Mouse (Mus musculus): ENCODE data around the gene Cyfip2. TPM values are rescaled to one million over a fixed set of nuclear protein-coding genes. Genes with fewer than 3 reads are reported as not detected.

The Cyfip2 gene
- polyA plus RNA-seq (2015; fragmentation: Nextera tagmentation; extraction: Ambion mirVana): 8.6 and 9.9 TPM in 2 replicates

GRCm38 (mm10) chr11:46312523-46313035 is at the start of gene Cyfip2:
TSS of gene Cyfip2 (minus strand) at chr11:46312859.
- Histone ChIP-seq H3K9me3 (ENCODE audit: control insufficient read depth, low read length) (no peaks in the 10 kb centered on the region), H3K36me3 (ENCODE audit: control insufficient read depth, insufficient read depth, low read length) (no peaks in the 10 kb centered on the region), H3K4me2 (ENCODE audit: low read depth, low read length) (peak within 1 kb of the TSS; percentile 99), H3K27ac (ENCODE audit: low read length) (0 out of 2 replicates have a peak within 1 kb of the TSS, but pooled peaks have one; percentile 20), H3K4me3 (ENCODE audit: low read length) (peak within 1 kb of the TSS; percentile 77), H3K4me1 (replicated peaks; ENCODE audit: control insufficient read depth, insufficient read depth, low read length) (peaks cover 17% of the 10 kb centered on the region; the same call in 1 of the 2 replicates), H3K27me3 (ENCODE audit: control insufficient read depth, insufficient read depth, low read depth, low read length) (peaks cover 8% of the 10 kb centered on the region; the same call in 1 of the 2 replicates), H3K9ac (ENCODE audit: low read length) (peak within 1 kb of the TSS; percentile 77)
- peak; percentile 5; the same call in 1 of the 2 replicates for ATAC-seq (ENCODE audit: low read depth)
- 4% methylated on average over 14 of the region's 14 CpGs for WGBS

DNA sequence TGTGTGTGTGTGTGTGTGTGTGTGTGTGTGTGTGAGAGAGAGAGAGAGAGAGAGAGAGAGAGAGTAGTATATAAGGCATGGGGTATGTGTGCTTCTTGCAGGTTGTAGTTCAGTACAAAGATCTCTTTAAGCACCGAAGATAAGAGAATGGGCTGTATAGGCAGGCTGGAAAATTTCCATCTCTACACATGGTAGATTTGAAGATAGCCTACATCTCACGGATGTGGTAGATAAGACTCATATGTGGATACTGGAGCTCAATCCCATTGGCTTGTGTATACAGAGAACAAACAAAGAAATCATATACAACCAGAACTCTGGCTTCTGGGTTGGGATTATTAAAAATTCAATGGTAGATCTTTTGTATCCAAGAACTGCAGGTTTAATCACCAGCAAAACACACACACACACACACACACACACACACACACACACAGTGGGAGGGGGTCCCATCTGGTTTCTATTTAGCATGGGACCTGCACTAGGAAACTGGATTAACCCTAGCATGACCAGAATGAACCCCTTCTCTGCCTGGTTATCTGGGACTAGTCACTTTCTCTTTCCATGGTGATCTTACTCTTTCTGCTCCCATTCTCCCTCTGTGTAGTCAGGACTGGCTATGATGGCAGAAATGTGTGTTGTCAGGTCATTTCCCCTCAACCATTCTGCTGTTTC is 48.5 kb upstream of the Cyfip2 start:
- H3K36me3 ChIP-seq (ENCODE audit: control insufficient read depth, insufficient read depth, low read length): no peaks in the 10 kb centered on the region
- no peaks in the 10 kb centered on the region for H3K9me3 ChIP-seq (ENCODE audit: control insufficient read depth, low read length)
- WGBS: 76% methylated on average over 2 of the region's 2 CpGs
- no peaks in the 10 kb centered on the region for H3K27me3 ChIP-seq (ENCODE audit: control insufficient read depth, insufficient read depth, low read depth, low read length)
- no peaks in the 10 kb centered on the region for H3K4me1 ChIP-seq (replicated peaks; ENCODE audit: control insufficient read depth, insufficient read depth, low read length)
- no peak overlapping the region for H3K27ac ChIP-seq (ENCODE audit: low read length)
- no peak overlapping the region for H3K9ac ChIP-seq (ENCODE audit: low read length)
- H3K4me2 ChIP-seq (ENCODE audit: low read depth, low read length): no peak overlapping the region
- no peak overlapping the region for H3K4me3 ChIP-seq (ENCODE audit: low read length)
- no peak for ATAC-seq (ENCODE audit: low read depth)

DNA sequence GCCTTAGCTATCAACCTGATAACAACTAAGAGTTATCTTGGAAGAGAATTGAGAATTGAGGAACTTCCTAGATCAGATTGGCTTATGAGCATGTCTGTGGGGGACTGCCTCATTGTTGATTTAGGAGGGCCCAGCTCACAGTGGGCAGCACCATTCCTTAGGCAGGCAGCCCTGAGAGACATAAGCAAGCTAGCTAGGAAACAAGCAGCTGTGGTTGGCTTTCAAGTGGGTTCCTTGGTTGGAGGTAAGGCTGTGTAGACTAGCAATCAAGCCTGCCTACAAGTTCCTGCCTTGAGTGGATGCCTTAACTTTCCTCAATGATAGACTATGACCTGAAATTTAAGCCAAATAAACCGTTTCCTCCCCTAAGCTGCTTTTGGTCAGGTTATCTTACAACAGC is 45.7 kb upstream of the Cyfip2 start:
- Histone ChIP-seq H3K27ac (ENCODE audit: low read length) (no peak overlapping the region), H3K9me3 (ENCODE audit: control insufficient read depth, low read length) (no peaks in the 10 kb centered on the region), H3K4me2 (ENCODE audit: low read depth, low read length) (no peak overlapping the region), H3K4me3 (ENCODE audit: low read length) (no peak overlapping the region), H3K36me3 (ENCODE audit: control insufficient read depth, insufficient read depth, low read length) (no peaks in the 10 kb centered on the region), H3K9ac (ENCODE audit: low read length) (no peak overlapping the region), H3K27me3 (ENCODE audit: control insufficient read depth, insufficient read depth, low read depth, low read length) (no peaks in the 10 kb centered on the region), H3K4me1 (replicated peaks; ENCODE audit: control insufficient read depth, insufficient read depth, low read length) (no peaks in the 10 kb centered on the region)
- WGBS: 59% methylated on average over 1 of the region's 1 CpGs
- no peak for ATAC-seq (ENCODE audit: low read depth)

DNA sequence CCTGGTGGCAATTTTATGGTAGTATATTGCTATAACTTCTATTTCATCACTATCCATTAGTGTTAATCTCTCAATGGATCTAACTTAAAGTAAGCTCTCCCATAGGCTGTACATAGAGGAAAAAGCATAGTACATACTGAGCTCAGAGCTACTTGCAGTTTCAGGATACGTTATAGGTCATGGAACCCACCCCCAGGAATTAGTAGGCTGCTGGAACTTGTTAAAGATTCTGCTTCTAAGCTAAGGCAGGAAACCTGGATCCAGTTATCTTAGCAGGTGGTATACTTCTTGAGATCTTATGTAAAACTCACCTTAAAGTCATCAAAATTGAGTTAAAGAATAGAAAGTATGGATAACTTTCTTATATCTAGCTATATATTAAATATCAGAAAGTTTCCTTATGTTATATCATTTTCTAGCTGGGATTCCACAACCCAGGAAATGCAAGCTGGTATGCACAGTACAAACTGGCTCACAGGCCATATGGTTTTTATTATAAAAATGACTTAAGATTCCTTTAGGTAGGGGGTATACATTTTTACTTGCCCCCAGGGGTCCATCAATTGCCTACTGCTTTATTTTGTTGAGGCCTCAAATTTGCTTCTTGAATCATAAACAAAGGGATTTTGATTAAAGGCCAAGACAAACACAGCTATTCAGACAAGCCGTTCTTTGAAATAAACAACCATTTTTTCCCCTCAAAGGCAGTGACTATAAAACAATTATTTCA is 37.2 kb upstream of the Cyfip2 start:
- H3K9ac ChIP-seq (ENCODE audit: low read length): no peak overlapping the region
- no peaks in the 10 kb centered on the region for H3K4me1 ChIP-seq (replicated peaks; ENCODE audit: control insufficient read depth, insufficient read depth, low read length)
- no peak overlapping the region for H3K4me2 ChIP-seq (ENCODE audit: low read depth, low read length)
- no peak for ATAC-seq (ENCODE audit: low read depth)
- H3K36me3 ChIP-seq (ENCODE audit: control insufficient read depth, insufficient read depth, low read length): no peaks in the 10 kb centered on the region
- WGBS: 39% methylated on average over 2 of the region's 2 CpGs
- no peak overlapping the region for H3K4me3 ChIP-seq (ENCODE audit: low read length)
- no peak overlapping the region for H3K27ac ChIP-seq (ENCODE audit: low read length)
- no peaks in the 10 kb centered on the region for H3K9me3 ChIP-seq (ENCODE audit: control insufficient read depth, low read length)
- no peaks in the 10 kb centered on the region for H3K27me3 ChIP-seq (ENCODE audit: control insufficient read depth, insufficient read depth, low read depth, low read length)

DNA sequence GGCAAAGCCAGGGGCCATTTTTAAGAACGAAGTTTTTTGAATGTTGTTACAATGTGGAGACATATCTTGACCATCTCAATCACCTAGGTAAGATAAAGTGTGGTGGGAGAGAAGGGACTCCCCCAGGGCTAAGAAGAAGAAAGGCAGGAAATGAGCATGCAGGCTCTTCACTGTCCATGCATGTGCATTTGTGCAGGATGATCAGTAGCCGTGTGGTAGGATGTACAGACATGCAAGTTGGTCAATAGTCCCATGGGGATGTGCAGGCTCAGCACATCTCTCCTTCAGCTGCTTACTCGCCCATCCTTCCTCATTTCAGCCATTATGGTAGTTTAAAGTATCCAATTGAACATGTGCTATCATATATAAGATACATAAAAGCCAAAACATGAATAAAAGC is 35.8 kb upstream of the Cyfip2 start:
- Histone ChIP-seq H3K9me3 (ENCODE audit: control insufficient read depth, low read length) (no peaks in the 10 kb centered on the region), H3K9ac (ENCODE audit: low read length) (no peak overlapping the region), H3K36me3 (ENCODE audit: control insufficient read depth, insufficient read depth, low read length) (no peaks in the 10 kb centered on the region), H3K4me1 (replicated peaks; ENCODE audit: control insufficient read depth, insufficient read depth, low read length) (no peaks in the 10 kb centered on the region), H3K4me2 (ENCODE audit: low read depth, low read length) (no peak overlapping the region), H3K4me3 (ENCODE audit: low read length) (no peak overlapping the region), H3K27me3 (ENCODE audit: control insufficient read depth, insufficient read depth, low read depth, low read length) (no peaks in the 10 kb centered on the region), H3K27ac (ENCODE audit: low read length) (no peak overlapping the region)
- ATAC-seq (ENCODE audit: low read depth): no peak
- WGBS: 72% methylated on average over 3 of the region's 3 CpGs

DNA sequence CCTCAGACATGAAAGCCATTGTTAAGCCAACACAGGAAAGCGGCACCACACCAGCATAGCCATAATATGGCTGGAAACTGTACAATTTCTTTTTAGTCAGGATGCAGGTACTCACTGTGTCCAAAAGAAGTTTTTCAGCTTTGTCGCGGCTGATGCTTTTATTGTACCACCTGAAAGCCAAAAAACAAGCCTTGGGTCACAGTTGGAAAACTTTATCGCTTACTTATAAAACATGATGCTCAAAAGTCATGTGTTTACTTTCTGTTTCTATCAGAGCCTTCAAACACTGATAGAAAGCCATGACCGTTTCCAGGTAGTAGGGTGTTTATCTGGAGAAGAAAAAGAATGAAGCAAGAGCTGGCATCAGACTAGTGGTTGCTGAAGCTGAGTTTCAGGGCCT is 35.1 kb upstream of the Cyfip2 start:
- 76% methylated on average over 5 of the region's 5 CpGs for WGBS
- H3K36me3 ChIP-seq (ENCODE audit: control insufficient read depth, insufficient read depth, low read length): no peaks in the 10 kb centered on the region
- H3K27ac ChIP-seq (ENCODE audit: low read length): no peak overlapping the region

GRCm38 (mm10) chr11:46343886-46344546 is 31.4 kb upstream of the Cyfip2 start:
- no peaks in the 10 kb centered on the region for H3K36me3 ChIP-seq (ENCODE audit: control insufficient read depth, insufficient read depth, low read length)
- H3K4me2 ChIP-seq (ENCODE audit: low read depth, low read length): no peak overlapping the region
- H3K4me1 ChIP-seq (replicated peaks; ENCODE audit: control insufficient read depth, insufficient read depth, low read length): no peaks in the 10 kb centered on the region
- WGBS: 29% methylated on average over 5 of the region's 5 CpGs
- ATAC-seq (ENCODE audit: low read depth): no peak
- no peak overlapping the region for H3K27ac ChIP-seq (ENCODE audit: low read length)
- H3K4me3 ChIP-seq (ENCODE audit: low read length): no peak overlapping the region
- no peaks in the 10 kb centered on the region for H3K9me3 ChIP-seq (ENCODE audit: control insufficient read depth, low read length)
- H3K9ac ChIP-seq (ENCODE audit: low read length): no peak overlapping the region
- no peaks in the 10 kb centered on the region for H3K27me3 ChIP-seq (ENCODE audit: control insufficient read depth, insufficient read depth, low read depth, low read length)

More for the DNA sequence above, 35.1 kb upstream of the Cyfip2 start:
- no peaks in the 10 kb centered on the region for H3K9me3 ChIP-seq (ENCODE audit: control insufficient read depth, low read length)
- no peaks in the 10 kb centered on the region for H3K27me3 ChIP-seq (ENCODE audit: control insufficient read depth, insufficient read depth, low read depth, low read length)
- no peaks in the 10 kb centered on the region for H3K4me1 ChIP-seq (replicated peaks; ENCODE audit: control insufficient read depth, insufficient read depth, low read length)
- no peak for ATAC-seq (ENCODE audit: low read depth)
- no peak overlapping the region for H3K4me3 ChIP-seq (ENCODE audit: low read length)
- no peak overlapping the region for H3K4me2 ChIP-seq (ENCODE audit: low read depth, low read length)
- H3K9ac ChIP-seq (ENCODE audit: low read length): no peak overlapping the region

GRCm38 (mm10) chr11:46341960-46342359 is 29.3 kb upstream of the Cyfip2 start:
- 90% methylated on average over 4 of the region's 4 CpGs for WGBS
- no peaks in the 10 kb centered on the region for H3K4me1 ChIP-seq (replicated peaks; ENCODE audit: control insufficient read depth, insufficient read depth, low read length)
- no peak overlapping the region for H3K4me2 ChIP-seq (ENCODE audit: low read depth, low read length)
- no peak overlapping the region for H3K9ac ChIP-seq (ENCODE audit: low read length)
- no peak overlapping the region for H3K27ac ChIP-seq (ENCODE audit: low read length)
- no peaks in the 10 kb centered on the region for H3K9me3 ChIP-seq (ENCODE audit: control insufficient read depth, low read length)
- no peak overlapping the region for H3K4me3 ChIP-seq (ENCODE audit: low read length)
- no peaks in the 10 kb centered on the region for H3K27me3 ChIP-seq (ENCODE audit: control insufficient read depth, insufficient read depth, low read depth, low read length)
- ATAC-seq (ENCODE audit: low read depth): no peak
- no peaks in the 10 kb centered on the region for H3K36me3 ChIP-seq (ENCODE audit: control insufficient read depth, insufficient read depth, low read length)

DNA sequence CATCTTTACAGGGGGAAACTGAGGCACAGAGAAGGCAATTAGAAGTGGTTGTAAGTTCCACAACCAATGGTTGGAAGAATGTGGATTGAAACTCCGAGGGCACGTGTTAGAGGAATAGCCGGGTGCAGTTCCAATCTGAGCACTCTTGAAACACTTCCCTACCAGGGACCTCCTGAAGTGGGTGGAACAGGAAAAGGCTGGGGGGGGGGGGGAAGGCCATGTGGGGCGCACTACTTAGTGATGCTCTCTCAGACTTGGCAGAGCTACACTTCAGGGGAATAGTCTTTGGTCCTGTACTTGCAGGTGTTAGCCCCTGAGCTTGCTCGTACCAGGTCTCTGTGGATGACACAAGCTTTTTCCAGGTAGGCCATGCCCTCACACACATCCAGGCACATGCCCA is 23.4 kb upstream of the Cyfip2 start:
- no peaks in the 10 kb centered on the region for H3K4me1 ChIP-seq (replicated peaks; ENCODE audit: control insufficient read depth, insufficient read depth, low read length)
- whole genome bisulfite sequencing: 73% methylated on average over 4 of the region's 5 CpGs
- H3K4me2 ChIP-seq (ENCODE audit: low read depth, low read length): no peak overlapping the region
- H3K9ac ChIP-seq (ENCODE audit: low read length): no peak overlapping the region
- no peak for ATAC-seq (ENCODE audit: low read depth)
- no peak overlapping the region for H3K27ac ChIP-seq (ENCODE audit: low read length)
- no peak overlapping the region for H3K4me3 ChIP-seq (ENCODE audit: low read length)
- H3K36me3 ChIP-seq (ENCODE audit: control insufficient read depth, insufficient read depth, low read length): no peaks in the 10 kb centered on the region
- H3K27me3 ChIP-seq (ENCODE audit: control insufficient read depth, insufficient read depth, low read depth, low read length): no peaks in the 10 kb centered on the region
- no peaks in the 10 kb centered on the region for H3K9me3 ChIP-seq (ENCODE audit: control insufficient read depth, low read length)
